Mouse (Mus musculus) erythroblast, adult 5-6 weeks (primary cell): ENCODE results near the gene Appbp2. TPM values are rescaled to one million over a fixed set of nuclear protein-coding genes. Genes with fewer than 3 reads are reported as not detected.

Experiments
- ATAC-seq: replicated peaks from 2 replicates; pipeline ENCODE4 v1.8.0; 2016; ENCODE audit warnings: moderate number of reproducible peaks, mild to moderate bottlenecking, moderate TSS enrichment, inconsistent platforms; ENCODE audit not compliant: poor library complexity, low FRiP score, severe bottlenecking
- total RNA-seq, 2 experiments: library from RNA; stranded (forward) in 1 of 2; stranded (reverse) in 1 of 2; fragments of 150-400 nt in 1 of 2; fragments of 200-764, 138-1000 nt in 1 of 2; gene quantifications; 2 replicates each; pipeline versions ENCODE4 v1.2.3 to v1.2.4; 2015 to 2017; ENCODE audit warnings: low replicate concordance in 2 of 2

Appbp2 gene
- 9.8 and 11.0 TPM in 2 replicates for total RNA-seq (2015; ENCODE audit: low replicate concordance)
- 5.7 and 6.6 TPM in 2 replicates for total RNA-seq (2017; ENCODE audit: low replicate concordance)

DNA sequence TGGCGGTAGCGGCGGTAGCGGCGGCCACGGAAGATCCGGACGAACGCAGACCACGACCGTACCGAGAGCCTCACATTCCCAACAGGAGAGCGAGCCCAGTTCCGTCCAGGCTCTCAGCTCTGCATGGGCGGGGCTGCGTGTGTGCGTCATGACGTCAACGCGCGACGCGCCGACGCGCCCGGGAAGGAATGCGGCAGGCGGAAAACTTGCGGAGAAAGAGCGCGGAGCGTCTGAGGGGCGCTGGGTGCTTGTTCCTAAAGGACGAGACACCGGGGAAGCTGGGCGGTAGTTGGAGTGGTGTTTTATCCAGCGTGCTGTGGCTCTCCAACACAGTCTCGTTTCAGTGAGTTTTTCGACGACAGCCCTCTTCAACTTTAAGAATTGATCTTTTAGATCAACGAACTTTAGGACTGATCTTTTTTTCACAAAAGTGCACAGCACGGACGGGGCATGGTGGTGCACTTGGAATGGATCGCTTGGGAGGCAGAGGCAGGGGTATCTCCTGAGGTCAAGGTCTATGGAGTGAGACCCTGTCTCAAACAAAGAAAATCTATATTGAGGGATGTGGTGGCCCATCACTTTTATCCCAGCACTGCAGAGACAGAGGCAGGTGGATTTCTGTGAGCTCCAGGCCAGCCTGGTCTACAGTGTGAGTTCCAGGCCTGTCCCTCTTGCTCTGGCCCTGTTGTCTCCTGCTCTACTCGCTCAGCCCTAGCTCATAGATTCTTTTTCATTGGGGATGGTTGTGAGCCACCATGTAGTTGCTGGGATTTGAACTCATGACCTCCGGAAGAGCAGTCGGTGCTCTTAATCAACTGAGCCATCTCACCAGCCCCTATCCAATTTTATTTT lies at the start of gene Appbp2:
Gene Appbp2, minus strand, starts transcription at position 141 of the 852 bp plus-strand sequence.
- peak; percentile 93 for ATAC-seq

DNA sequence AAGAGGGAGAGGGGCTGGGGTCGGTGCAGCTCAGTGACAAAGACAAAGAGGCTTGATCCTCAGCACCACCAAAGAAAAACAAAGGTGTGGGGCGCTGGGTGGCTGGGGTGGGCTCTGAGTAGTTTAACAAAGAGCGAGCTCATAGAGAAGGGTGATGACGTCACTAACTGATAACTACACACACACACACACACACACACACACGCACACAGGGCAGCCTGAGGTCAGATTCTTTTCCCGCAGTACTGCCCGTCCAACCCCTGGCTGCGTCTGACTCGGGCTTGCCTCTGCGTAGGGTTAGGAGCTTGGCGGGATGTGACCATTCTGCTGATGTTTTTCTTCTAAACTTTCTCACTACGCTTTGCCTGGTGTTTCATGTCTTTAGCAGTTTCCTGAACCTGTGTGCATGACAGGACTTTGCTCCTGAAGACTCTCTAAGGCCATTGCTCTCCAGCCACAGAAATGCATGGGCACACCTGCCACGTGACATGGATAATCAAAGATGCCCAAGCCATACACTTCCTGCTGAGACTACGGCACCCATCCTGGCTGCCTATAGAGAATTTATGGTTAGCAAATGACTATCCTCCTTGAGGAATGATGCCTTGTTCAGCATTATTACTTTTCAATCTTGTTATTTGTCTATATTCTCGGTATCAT lies 46.4 kb upstream of the Appbp2 start:
- ATAC-seq: no peak

DNA sequence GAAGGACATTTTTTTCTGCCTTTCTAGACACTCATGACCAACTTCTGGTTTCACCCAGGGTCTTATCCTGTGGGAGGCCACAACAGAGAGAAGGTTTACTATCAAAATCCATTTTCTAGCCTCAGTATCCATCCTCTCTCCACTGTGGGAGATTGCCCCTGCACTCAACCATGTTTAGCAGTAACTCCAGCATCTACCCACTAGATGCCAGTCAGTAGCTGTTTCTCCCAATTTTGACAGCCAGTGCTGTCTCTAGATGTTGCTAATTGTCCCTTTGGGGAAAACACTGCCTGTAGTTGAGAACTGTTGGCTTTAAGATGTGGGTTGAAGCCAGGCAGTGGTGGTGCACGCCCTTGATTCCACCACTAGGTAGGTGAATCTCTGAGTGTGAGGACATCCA lies 43.2 kb upstream of the Appbp2 start:
- no peak for ATAC-seq

DNA sequence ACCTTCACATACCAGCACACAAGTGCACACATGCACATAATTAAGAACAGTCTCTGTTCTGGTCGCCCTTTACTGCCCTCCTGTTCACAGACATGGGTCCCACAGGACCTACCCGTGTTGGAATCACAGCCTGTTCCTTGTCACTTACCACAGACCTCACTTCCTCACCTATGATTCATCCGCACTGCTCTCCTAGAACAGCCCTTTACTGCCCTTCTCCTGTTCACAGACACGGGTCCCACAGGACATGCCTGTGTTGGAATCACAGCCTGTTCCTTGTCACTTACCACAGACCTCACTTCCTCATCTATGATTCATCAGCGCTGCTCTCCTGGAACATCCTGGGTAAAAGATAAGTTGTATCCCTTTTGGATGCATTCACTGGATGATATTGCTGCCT lies 42.7 kb upstream of the Appbp2 start:
- no peak for ATAC-seq

DNA sequence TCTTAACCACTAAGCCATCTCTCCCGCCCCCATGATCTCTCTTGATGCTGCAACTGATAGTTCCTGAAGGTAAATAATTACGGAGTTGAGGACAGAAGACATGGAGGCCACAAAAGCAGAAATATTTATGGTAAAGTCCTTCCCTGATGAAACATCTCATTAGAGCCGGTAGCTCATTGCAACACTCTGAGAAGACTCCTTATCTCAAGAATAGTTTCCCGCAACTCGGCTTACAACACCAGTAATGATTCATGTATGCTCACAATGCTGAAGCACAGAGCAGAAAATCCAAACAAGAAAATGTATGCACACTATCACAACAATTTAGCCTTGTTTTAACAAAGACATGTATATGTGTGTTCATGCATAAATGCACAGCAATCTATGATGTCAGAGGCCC lies 40.2 kb upstream of the Appbp2 start:
- no peak for ATAC-seq

DNA sequence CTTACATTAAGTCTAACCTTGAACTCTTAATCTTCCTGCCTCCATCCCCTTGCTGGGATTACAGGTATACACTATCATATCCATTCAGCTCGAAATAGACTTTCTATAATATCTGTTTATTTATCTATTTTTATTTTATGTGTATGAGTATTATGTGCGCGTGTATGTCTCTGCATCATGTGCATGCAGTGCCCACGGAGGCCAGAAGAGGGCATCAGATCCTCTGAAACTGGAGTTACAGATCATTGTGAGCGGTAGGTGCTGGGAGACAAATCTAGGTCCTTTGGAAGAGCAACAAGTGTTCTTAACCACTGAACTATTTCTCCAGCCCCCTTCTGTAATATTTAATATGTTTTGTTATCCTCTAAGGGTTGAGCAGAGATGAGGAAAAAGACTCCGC lies 38.4 kb upstream of the Appbp2 start:
- ATAC-seq: 0 out of 2 replicates have a peak, but pooled peaks have one; percentile 31

DNA sequence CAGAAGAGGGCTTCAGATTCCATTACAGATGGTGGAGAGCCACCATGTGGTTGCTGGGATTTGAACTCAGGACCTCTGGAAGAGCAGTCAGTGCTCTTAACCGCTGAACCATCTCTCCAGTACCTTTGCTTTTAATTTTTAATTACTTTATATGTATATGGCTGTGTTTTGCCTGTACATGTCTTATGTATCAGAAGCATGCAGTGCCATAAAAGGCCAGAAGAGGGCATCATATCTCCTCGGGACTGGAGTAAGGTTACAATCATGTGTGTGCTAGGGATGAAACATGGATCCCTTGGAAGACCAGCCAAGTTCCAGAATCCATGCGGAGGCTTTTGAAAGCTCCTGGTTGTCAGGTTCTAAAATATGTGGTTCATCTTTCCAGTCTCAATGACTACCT lies 35.7 kb upstream of the Appbp2 start:
- peak; percentile 83 for ATAC-seq

DNA sequence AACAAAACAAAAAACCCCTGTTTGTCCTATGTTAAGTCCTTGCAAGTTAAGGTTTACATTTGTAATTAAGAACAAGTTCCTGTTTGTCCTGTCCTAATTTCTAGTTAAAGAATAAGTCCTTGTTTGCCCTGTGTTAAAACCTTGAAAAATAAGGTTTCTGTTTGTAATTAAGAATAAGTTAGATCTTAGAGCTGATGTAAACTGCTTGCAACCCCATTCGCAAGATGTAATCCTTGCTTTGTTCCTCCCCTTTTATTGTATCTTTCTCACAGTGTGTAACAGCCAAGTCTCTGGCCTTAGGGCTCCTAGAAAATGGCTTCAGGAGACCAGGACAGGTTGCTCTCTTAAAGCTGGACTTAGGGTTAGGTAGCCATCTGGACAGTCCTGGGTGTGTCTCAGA lies 32.5 kb upstream of the Appbp2 start:
- ATAC-seq: no peak

DNA sequence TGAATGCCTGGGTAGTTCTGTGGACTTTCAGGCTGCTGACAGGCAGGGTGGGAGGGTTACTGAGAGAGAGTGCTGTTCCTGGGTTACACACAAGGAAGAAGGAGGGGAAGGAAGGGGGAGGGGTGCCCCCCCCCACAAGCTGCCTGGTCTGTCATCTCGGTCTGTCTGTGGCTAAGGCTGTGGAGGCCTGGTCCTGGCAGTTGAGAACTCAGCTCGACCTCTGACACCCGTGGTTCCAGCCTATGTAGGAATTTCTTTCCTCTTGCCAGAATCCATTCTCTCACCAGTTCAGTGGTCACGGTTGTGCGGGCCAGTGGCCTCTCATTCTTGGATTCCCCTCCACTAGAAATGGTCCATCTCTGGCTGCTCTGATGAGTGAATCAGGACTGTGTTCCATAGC lies 29.7 kb upstream of the Appbp2 start:
- ATAC-seq: no peak

DNA sequence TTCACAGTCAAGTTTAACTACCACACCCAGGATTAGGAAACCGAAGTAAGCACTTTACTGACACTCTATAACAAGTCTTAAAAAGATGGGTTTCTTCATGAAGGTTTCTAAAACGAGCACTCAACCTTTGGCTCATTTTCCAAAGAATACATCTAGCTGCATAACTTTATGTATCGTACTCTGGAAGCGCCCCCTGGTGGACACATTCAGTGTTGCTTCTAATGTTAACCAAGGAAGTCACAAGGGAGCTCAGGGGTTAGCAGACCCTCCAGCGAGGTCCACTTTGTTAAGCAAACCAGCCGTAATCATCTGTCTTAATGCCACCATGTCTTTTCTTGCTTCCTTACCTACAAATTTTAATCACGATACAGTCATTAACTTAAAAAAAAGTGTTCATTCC lies 26.3 kb upstream of the Appbp2 start:
- peak; percentile 82 for ATAC-seq

DNA sequence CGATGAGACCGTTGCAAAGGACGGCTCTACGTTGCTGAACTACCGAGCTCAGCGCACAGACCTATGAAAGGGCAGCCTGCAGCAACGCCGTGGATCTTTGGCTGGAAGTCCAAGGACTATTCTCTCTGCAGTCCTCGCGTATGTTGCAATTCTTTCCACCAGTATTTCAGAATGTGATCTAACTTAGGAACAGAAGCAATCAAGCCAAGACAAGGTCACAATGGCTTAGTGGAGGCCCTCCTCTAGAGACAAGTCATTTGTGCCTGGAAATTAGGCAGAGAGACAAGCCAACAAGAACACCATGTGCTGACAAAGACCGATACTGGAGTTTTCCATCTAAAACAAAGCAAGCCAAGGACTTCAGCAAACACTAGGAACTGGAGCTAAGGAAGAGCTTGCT lies 24.0 kb upstream of the Appbp2 start:
- no peak for ATAC-seq

DNA sequence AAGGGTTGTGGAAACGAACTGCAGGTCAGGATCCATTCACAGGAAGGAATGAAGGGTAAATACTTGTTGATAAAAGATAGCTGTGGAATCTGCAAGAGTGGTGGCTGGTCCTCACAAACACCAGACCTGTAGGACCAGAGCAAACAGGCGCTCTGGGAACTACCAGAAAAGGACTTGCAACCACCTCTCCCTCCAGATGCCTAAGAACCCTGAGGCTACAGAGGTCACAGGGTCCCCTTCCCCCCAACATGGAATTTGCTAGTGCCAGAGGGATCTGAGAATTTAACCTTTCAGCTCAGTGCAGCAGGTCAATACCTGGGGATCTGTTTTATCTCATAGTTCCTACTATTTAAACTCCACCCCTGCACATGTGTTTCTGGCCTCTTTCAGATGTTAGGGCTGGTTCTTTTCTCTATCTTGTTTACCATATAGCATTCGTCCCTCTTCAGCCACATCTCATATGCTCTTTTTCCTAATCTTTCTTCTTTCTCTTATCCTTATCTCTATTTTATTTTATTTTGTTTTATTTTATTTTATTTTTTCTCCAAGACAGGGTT lies 20.6 kb upstream of the Appbp2 start:
- ATAC-seq: no peak

DNA sequence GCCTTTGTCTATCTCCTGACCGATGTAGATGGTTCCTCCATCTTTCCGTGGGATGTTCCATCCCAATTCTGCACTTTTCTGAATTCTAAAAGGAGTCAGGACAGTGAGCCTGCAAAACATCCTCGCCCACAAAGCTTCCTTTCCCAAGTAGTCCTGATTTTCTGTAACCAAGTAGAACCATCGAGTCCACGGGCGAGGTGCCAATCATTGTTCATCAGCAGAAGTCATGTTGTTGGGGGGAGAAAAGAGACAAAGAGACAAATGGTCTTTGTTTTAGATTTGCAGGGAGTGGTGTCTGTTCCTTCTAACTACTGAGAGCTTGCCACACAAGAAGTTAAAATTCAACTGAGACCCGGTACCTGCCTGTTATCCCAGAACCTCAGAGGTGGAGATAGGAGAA lies 18.7 kb upstream of the Appbp2 start:
- ATAC-seq: no peak

DNA sequence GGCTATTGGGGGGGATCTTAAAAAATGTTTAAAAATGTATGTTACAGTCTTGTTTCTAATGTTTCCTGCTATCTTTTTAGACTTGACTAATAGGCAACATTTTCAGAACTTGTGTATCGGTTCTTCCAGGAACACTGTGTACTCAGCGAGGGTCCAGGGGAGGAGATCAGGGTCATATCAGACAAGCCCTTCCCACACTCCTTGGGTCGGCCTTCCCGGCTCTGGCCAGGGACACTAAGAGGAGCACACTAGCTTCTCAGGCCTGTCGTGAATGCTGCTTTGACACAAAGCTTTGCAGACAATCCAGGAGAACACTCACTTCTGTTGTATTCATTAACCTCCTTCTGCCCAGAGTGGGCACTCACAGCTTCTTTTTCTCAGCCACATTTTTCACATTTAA lies 18.1 kb upstream of the Appbp2 start:
- no peak for ATAC-seq

DNA sequence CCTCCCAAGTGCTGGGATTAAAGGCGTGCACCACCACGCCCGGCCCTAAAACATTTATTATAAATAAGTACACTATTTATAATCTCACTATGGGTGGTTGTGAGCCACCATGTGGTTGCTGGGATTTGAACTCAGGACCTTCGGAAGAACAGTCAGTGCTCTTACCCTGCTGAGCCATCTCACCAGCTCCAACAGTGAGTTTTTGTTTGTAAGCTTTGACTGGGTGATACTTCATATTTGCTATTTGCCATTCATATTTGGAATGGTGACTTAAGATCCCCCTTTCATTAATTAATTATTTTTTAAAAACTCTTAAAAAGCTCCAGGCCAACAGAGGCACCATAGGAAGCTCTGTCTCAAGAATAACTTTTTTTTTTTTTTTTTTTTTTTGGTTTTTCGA lies 17.0 kb upstream of the Appbp2 start:
- ATAC-seq: no peak

DNA sequence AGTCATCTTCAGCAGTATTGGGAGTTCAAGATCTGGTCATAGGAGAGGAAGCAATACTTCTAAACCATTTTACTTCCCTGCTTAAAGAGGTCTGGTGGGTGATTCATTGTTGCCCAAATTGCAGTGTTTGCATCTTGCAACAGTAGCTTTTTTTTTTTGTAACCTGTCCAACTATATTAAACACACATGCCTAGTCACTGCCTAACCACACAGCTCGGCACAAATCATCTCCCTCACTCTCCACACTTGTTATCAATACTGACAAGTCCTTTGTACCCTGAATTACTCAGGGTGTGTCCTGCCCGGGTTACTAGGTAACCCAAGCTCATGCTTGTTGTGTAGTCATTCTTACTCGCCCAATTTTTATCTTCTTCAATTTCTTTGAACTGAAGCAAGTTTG lies 15.5 kb upstream of the Appbp2 start:
- no peak for ATAC-seq

DNA sequence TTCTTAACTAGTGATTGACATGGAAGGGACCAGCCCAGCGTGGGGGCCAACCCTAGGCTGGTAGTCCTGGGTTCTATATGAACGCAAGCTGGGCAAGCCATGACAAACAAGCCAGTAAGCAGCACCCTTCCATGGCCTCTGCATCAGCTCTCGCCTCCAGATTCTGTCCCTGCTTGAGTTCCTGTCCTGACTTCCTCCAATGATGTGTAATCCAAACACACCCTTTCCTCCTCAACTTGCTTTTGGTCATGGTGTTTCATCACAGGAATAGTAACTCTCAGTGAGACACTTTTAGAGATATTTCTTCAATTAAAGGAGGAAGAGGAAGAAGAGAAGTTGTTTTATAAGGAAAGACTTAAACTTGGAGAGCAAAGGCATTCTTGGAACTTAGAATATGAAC lies 14.4 kb upstream of the Appbp2 start:
- no peak for ATAC-seq

DNA sequence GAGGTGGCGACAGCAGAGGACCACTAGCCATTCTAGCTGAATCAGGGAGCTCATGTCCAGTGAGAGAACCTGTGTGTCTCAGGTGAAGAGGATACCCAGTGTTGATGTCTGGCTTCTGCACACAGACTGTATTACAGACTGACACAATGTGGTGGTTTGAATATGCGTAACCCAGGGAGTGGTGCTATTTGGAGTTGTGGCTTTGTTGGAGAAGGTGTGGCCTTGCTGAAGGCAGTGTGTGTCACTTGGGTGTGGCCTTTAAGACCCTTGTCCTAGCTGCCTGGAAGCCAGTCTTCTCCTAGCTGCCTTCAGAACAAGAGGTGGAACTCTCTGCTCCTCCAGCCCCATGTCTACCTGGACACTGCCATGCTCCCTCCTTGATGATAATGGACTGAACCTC lies 13.2 kb upstream of the Appbp2 start:
- no peak for ATAC-seq

DNA sequence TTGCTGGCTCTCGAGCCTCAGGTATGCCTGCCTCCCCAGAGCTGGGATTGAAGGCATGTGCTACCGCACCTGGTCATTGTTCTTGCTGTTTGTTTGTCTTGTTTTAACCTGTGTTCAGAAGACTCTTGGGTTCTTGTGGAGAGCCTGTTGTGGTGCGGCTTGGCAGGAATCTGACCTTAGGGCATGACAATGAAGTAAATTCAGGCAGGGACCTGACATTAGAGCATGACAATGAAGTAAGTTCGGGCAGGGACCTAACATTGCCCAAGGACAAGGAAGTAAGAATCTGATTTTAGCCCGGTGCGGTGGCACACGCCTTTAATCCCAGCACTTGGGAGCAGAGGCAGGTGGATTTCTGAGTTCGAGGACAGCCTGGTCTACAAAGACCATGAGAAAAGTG lies 6.3 kb upstream of the Appbp2 start:
- no peak for ATAC-seq

DNA sequence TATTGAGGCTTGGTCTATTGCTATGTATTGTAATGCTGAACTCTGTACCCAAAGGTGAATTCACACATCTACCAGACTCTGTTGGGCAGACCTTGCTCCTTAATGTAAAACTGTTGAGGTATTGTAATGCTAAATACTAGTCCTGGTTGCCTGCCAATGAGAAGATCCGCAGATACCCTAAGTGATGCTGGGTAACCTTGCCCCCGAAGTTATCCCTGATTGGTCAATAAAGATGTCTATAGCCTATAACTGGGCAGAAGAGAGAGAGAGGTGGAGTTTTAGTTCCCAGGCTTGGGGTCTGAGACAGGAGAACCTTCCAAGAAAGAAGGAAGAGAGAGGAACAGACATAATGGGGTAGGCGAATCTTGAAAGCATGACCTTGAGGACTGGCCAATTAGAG lies 5.3 kb upstream of the Appbp2 start:
- ATAC-seq: no peak

DNA sequence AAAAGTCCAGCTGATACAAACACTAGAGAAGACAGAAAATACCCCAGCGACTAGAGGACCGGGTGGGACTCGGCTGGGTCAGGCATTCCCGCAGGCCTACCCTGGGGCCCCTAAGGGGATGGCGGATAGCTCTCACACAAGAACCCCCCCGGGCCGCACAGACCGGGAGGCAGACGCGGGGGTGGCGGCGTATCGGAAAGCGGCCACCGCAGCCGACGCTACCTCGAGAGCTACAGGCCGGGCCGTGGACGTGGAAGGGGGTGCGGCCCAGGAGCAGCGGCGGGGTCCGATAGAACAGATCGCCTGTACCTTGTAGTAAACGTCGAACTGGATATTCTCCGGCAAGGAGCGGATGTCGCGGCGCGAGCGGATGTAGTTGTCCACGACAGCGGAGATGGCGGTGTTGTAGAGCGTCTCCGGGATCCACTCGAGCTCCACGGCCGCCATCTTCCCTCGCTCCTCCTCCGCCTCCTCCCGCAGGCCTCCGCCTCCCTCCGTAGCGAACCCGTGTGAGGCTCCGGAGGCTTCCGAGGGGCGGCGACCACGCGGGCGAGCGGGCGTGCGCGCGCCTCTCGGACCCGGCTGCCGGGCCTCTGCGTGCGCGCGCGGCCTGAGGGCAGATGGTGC lies 454 bp downstream of the Appbp2 start:
- peak; percentile 95 for ATAC-seq
